Mouse (Mus musculus) cerebellum, adult 2 months (tissue): ENCODE results near the gene Fgfr2. TPM values are rescaled to one million over a fixed set of nuclear protein-coding genes. Genes with fewer than 3 reads are reported as not detected.

Source experiments
- DNase-seq, 2 experiments: peaks; one replicate each; pipeline ENCODE4 v3.0.0; 2021
- H3K27ac ChIP-seq: fragments of 200-500 bp; 2 replicates; pipeline ENCODE4 v1.5.1; 2012; ENCODE audit warnings: low read length, control low read depth, inconsistent platforms; ENCODE audit not compliant: insufficient read depth
- H3K27me3 ChIP-seq: fragments of 200-500 bp; 2 replicates; pipeline ENCODE4 v1.6.1; 2012; ENCODE audit warnings: inconsistent platforms, mild to moderate bottlenecking, low read length, moderate library complexity; ENCODE audit not compliant: control insufficient read depth, insufficient read depth
- H3K4me1 ChIP-seq: fragments of 200-500 bp; 2 replicates; pipeline ENCODE4 v1.6.1; 2011; ENCODE audit warnings: low read length; ENCODE audit not compliant: control insufficient read depth, insufficient read depth
- H3K4me3 ChIP-seq: fragments of 200-500 bp; replicated peaks from 2 replicates; pipeline ENCODE3; 2011; ENCODE audit warnings: mild to moderate bottlenecking, low read depth, low read length, control low read depth; ENCODE audit not compliant: insufficient read depth
- CTCF ChIP-seq: fragments of 200-500 bp; IDR thresholded peaks from 2 replicates; pipeline ENCODE4 v1.5.1; 2011; ENCODE audit warnings: low read depth, mild to moderate bottlenecking, control low read depth, low read length, moderate library complexity, borderline replicate concordance; ENCODE audit not compliant: insufficient read depth
- POLR2A ChIP-seq: fragments of 200-500 bp; IDR thresholded peaks from 2 replicates; pipeline ENCODE4 v1.6.1; 2011; ENCODE audit warnings: low read length, control low read depth, borderline replicate concordance; ENCODE audit not compliant: insufficient read depth
- WGBS: fragments of 180-500 bp; shearing (Covaris S2); methylation state at CpG from one replicate; pipeline ENCODE4 v1.1.7; 2018; 5-methylcytosine and 5-hydroxymethylcytosine counted together
- polyA plus RNA-seq: library from polyadenylated mRNA; depleted of rRNA; stranded (reverse); fragments of >200 nt; gene quantifications from 2 replicates; pipeline ENCODE4 v1.2.3, GENCODE M21; 2012

Gene Fgfr2
- polyA plus RNA-seq, 1 experiment, result 95.3 TPM

DNA sequence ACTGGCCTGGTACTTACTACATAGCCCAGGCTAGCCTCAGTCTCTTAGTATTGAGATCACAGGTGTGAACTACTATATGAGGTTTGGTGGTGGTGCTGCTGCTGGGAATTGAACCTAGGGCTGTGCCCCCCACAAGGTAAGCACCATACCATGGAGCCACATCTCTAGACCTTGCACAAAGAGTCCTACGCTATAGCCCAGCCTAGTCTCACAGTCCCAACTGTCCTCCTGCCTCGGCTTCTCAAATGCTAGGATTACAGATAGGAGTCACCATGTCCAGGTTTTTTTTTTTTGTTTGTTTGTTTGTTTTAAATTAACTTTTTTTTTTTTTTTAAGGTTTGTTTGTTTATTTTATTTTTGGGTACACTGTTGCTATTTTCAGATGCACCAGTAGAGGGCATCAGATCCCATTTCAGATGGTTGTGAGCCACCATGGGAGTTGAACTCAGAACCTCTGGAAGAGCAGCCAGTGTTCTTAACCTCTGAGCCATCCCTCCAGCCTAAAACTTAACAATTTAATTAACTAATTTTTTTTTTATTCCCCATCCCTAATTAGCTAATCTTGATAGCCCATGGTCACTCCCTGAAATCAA, 2388.9 kb downstream of the Fgfr2 start:
- 96% methylated on average over 2 of the region's 2 CpGs for WGBS
- Histone ChIP-seq H3K4me3 (no peak overlapping the region), H3K27ac (no peak overlapping the region)

DNA sequence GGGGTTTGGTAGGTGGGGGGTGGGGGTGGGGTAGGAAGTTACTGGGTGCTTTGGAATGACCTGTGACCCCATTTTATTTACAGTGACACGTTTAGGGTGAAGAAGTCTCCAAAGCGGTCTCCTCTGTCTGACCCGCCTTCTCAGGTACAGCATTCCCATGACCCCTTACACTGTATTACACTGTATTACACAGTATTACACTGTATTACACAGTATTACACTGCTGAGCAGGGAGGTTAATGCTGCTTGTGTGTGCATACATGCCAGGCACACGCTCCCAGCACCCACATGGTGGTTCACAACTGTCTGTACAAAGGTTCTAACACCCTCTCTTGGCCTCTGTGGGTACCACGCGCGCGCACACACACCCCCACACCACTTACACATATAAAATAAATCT, 2389.7 kb downstream of the Fgfr2 start:
- DNase-seq, result no peak
- TF ChIP-seq CTCF, result no peak
- no peak for TF ChIP-seq POLR2A
- 99% methylated on average over 8 of the region's 8 CpGs for WGBS
- H3K4me1 ChIP-seq, result peaks cover 4% of the 10 kb centered on the region; the same call in 1 of the 2 replicates
- no peaks in the 10 kb centered on the region for H3K27me3 ChIP-seq
- no peak overlapping the region for H3K4me3 ChIP-seq
- H3K27ac ChIP-seq, result no peak overlapping the region

More for the DNA sequence above, 2388.9 kb downstream of the Fgfr2 start:
- DNase-seq, result no peak
- 0 out of 2 replicates have a peak, but pooled peaks have one; percentile 16 for TF ChIP-seq CTCF
- no peak for TF ChIP-seq POLR2A
- H3K4me1 ChIP-seq, result peaks cover 4% of the 10 kb centered on the region; the same call in 1 of the 2 replicates
- no peaks in the 10 kb centered on the region for H3K27me3 ChIP-seq

- WGBS, result 54% methylated on average over 6 of the region's 6 CpGs
- no peak for DNase-seq
- Histone ChIP-seq H3K4me1 (peaks cover 6% of the 10 kb centered on the region), H3K4me3 (no peak overlapping the region), H3K27ac (no peak overlapping the region), H3K27me3 (no peaks in the 10 kb centered on the region)
- TF ChIP-seq POLR2A, result no peak
- no peak for TF ChIP-seq CTCF
These were observed 2390.2 kb downstream of the Fgfr2 start for GRCm38 (mm10) chr7:130732908-130733307.

DNA sequence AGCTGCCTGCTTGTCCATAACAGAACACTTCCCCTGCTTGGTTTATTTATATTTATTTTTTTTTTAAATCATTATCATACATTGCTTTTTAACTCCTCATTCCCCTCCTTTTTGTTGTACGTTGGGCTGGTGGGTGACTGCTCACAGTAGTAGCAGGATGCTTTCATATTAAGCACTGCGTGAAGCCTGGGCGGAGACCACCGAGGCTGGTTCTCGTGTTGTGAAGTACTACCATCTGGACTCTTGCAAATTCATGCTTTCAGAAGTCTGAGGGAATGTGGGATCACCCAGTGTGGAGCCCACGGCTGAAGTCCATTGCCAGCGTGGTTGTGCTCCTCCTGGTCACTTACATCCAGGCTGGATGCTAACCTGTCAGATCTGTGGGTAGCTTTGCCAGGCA, 2391.4 kb downstream of the Fgfr2 start:
- H3K4me3 ChIP-seq, result no peak overlapping the region
- H3K4me1 ChIP-seq, result peaks cover 15% of the 10 kb centered on the region
- TF ChIP-seq POLR2A, result no peak
- no peak overlapping the region for H3K27ac ChIP-seq
- WGBS, result 26% methylated on average over 7 of the region's 7 CpGs
- DNase-seq, result no peak
- no peaks in the 10 kb centered on the region for H3K27me3 ChIP-seq

- TF ChIP-seq POLR2A (no peak), CTCF (no peak)
- no peak overlapping the region for H3K4me3 ChIP-seq
- H3K27me3 ChIP-seq, result no peaks in the 10 kb centered on the region
- H3K4me1 ChIP-seq, result peaks cover 47% of the 10 kb centered on the region
- DNase-seq, result no peak
- 86% methylated on average over 4 of the region's 4 CpGs for WGBS
- H3K27ac ChIP-seq, result no peak overlapping the region
These were observed 2395.6 kb downstream of the Fgfr2 start for GRCm38 (mm10) chr7:130727560-130727959.

- DNase-seq, result no peak
- 70% methylated on average over 8 of the region's 8 CpGs for WGBS
- Histone ChIP-seq H3K27me3 (no peaks in the 10 kb centered on the region), H3K4me1 (peaks cover 51% of the 10 kb centered on the region), H3K27ac (no peak overlapping the region), H3K4me3 (no peak overlapping the region)
- TF ChIP-seq POLR2A, result no peak
- TF ChIP-seq CTCF, result no peak
These were observed 2396.3 kb downstream of the Fgfr2 start for GRCm38 (mm10) chr7:130726724-130727422.

DNA sequence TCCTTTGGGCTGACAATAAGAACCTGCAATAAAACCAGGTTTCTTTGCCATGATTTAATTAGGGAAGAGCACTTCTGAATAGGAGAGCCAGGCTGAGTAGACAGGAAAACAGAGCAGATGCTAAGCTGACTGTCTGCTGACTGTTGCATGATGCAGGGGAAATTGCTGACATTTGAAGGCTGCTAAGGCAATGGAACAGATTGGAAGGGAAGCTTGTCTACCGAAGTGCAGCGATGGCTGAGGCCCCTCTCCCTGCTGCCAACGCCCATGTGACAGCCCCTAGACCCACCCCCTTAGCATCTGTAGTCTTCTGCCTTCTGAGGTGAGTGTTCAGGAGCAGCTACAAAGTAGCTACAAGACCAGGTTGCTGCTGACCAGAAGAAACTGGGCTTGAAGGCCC, 2397.0 kb downstream of the Fgfr2 start:
- no peak overlapping the region for H3K27ac ChIP-seq
- H3K27me3 ChIP-seq, result no peaks in the 10 kb centered on the region
- peak in 1 of 2 experiments; percentile 34 for DNase-seq
- TF ChIP-seq CTCF (no peak), POLR2A (no peak)
- peaks cover 56% of the 10 kb centered on the region for H3K4me1 ChIP-seq
- 29% methylated on average over 3 of the region's 3 CpGs for WGBS
- no peak overlapping the region for H3K4me3 ChIP-seq
